Mouse (Mus musculus): Measurements from ENCODE around the gene Pakap. TPM values are rescaled to one million over a fixed set of nuclear protein-coding genes. Genes with fewer than 3 reads are reported as not detected.

The Pakap gene
- polyA plus RNA-seq, 1 experiment from 2014 or later = 22.8 TPM

GRCm38 (mm10) chr4:57855281-57855941 is 287.4 kb downstream of the Pakap start:
- Histone ChIP-seq H3K4me3 (no peak overlapping the region), H3K4me1 (peaks cover 16% of the 10 kb centered on the region), H3K36me3 (peaks cover 67% of the 10 kb centered on the region), H3K27ac (replicated peaks) (no peak overlapping the region), H3K27me3 (ENCODE audit: low read depth, poor library complexity, severe bottlenecking) (no peaks in the 10 kb centered on the region), H3K9me3 (replicated peaks) (peaks cover 12% of the 10 kb centered on the region; the same call in 1 of the 2 replicates)
- WGBS = 91% methylated on average over 18 of the region's 18 CpGs
- no peak for DNase-seq (ENCODE audit: low spot score)

- WGBS = 94% methylated on average over 10 of the region's 10 CpGs
- Histone ChIP-seq H3K4me1 (peaks cover 11% of the 10 kb centered on the region), H3K27me3 (ENCODE audit: low read depth, poor library complexity, severe bottlenecking) (no peaks in the 10 kb centered on the region), H3K36me3 (peaks cover 73% of the 10 kb centered on the region), H3K4me3 (no peak overlapping the region), H3K9me3 (replicated peaks) (peaks cover 12% of the 10 kb centered on the region; the same call in 1 of the 2 replicates), H3K27ac (replicated peaks) (no peak overlapping the region)
- no peak for DNase-seq (ENCODE audit: low spot score)
Observed at GRCm38 (mm10) chr4:57856673-57857072, 288.7 kb downstream of the Pakap start.

GRCm38 (mm10) chr4:57860204-57860611 is 292.2 kb downstream of the Pakap start:
- no peak overlapping the region for H3K27ac ChIP-seq (replicated peaks)
- H3K4me1 ChIP-seq = no peaks in the 10 kb centered on the region
- WGBS = 93% methylated on average over 6 of the region's 6 CpGs
- no peak for DNase-seq (ENCODE audit: low spot score)
- no peaks in the 10 kb centered on the region for H3K27me3 ChIP-seq (ENCODE audit: low read depth, poor library complexity, severe bottlenecking)
- H3K9me3 ChIP-seq (replicated peaks) = peaks cover 12% of the 10 kb centered on the region; the same call in 1 of the 2 replicates
- peaks cover 62% of the 10 kb centered on the region for H3K36me3 ChIP-seq
- no peak overlapping the region for H3K4me3 ChIP-seq

GRCm38 (mm10) chr4:57861166-57861565 is 293.2 kb downstream of the Pakap start:
- no peak overlapping the region for H3K4me3 ChIP-seq
- DNase-seq (ENCODE audit: low spot score) = no peak
- H3K9me3 ChIP-seq (replicated peaks) = peaks cover 10% of the 10 kb centered on the region; the same call in 1 of the 2 replicates
- H3K36me3 ChIP-seq = peaks cover 52% of the 10 kb centered on the region
- H3K27ac ChIP-seq (replicated peaks) = no peak overlapping the region
- 0 out of 2 replicates have a peak, but pooled peaks cover 6% of the 10 kb centered on the region for H3K4me1 ChIP-seq
- WGBS = 83% methylated on average over 6 of the region's 6 CpGs
- no peaks in the 10 kb centered on the region for H3K27me3 ChIP-seq (ENCODE audit: low read depth, poor library complexity, severe bottlenecking)

GRCm38 (mm10) chr4:57861856-57862255 is 293.9 kb downstream of the Pakap start:
- DNase-seq (ENCODE audit: low spot score) = no peak
- Histone ChIP-seq H3K4me3 (no peak overlapping the region), H3K9me3 (replicated peaks) (peaks cover 3% of the 10 kb centered on the region; the same call in 1 of the 2 replicates), H3K4me1 (peaks cover 9% of the 10 kb centered on the region; the same call in 1 of the 2 replicates), H3K27ac (replicated peaks) (no peak overlapping the region), H3K27me3 (ENCODE audit: low read depth, poor library complexity, severe bottlenecking) (no peaks in the 10 kb centered on the region), H3K36me3 (peaks cover 45% of the 10 kb centered on the region)
- whole genome bisulfite sequencing = 92% methylated on average over 8 of the region's 8 CpGs

- peaks cover 39% of the 10 kb centered on the region for H3K36me3 ChIP-seq
- DNase-seq (ENCODE audit: low spot score) = no peak
- H3K9me3 ChIP-seq (replicated peaks) = no peaks in the 10 kb centered on the region
- no peak overlapping the region for H3K27ac ChIP-seq (replicated peaks)
- no peaks in the 10 kb centered on the region for H3K27me3 ChIP-seq (ENCODE audit: low read depth, poor library complexity, severe bottlenecking)
- peaks cover 14% of the 10 kb centered on the region for H3K4me1 ChIP-seq
- no peak overlapping the region for H3K4me3 ChIP-seq
- 84% methylated on average over 9 of the region's 9 CpGs for WGBS
Observed at GRCm38 (mm10) chr4:57862269-57862986, 294.4 kb downstream of the Pakap start.

DNA sequence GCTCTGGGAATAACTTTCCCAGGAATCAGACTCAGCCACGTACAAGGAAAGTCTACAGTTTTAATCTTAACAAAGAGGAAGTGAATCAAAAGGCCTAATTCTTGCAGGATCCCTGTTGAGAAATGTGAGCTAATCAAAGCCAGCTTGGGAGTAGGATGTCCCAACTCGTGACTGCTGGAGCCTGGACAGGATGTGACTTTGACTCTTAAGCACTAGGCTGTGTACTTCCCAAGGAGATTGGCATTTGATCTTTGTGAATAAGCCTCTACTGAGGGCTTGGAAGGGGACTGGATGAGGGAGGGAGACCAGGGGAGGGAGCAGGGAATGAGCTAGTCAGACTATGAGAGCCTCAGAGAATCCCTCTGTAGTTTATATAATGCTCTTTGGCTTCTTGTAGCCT is 298.1 kb downstream of the Pakap start:
- WGBS = 29% methylated on average over 2 of the region's 2 CpGs
- peaks cover 3% of the 10 kb centered on the region for H3K36me3 ChIP-seq
- H3K4me3 ChIP-seq = no peak overlapping the region
- no peaks in the 10 kb centered on the region for H3K27me3 ChIP-seq (ENCODE audit: low read depth, poor library complexity, severe bottlenecking)
- no peak for DNase-seq (ENCODE audit: low spot score)
- no peaks in the 10 kb centered on the region for H3K9me3 ChIP-seq (replicated peaks)
- H3K4me1 ChIP-seq = peaks cover 16% of the 10 kb centered on the region
- no peak overlapping the region for H3K27ac ChIP-seq (replicated peaks)

DNA sequence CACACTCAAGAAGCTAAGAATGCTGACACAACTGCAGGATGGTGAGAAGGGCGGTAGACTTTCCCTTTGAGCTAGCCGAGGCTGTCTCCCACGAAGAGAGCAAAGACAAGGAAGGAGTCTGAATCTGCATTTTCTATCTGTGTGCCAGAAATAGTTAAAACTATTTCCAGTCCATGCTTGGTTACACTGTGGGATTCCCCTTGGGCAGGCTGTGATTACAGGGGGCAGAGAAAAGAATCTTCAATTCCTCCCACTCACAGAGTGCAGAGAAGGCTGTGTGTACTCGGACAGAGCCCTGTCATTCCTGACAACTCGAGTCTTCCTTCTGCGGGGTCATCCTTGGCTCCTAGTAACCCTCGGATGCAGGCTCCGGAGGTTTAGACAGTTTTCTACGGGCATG is 299.0 kb downstream of the Pakap start:
- H3K27ac ChIP-seq (replicated peaks) = no peak overlapping the region
- WGBS = 76% methylated on average over 9 of the region's 9 CpGs

DNA sequence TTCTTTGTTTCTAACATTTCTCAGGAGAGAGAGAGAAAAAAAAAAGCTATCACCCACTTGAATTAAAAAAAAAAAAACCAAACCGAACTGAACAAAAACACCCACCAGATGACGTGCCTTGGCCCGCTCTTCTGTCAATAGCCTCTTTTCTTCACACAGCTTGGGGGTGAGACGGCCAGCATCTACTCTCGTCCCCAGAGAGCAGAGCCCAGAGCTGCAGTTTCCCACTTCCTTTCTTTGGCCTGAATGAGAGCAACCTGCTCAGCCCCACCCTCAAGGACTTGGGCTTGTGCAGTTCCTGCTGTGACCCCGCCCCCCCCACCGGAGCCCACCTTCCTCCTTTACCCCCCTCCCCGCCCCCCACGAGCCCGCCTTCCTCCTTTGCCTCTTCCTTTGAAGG is 299.5 kb downstream of the Pakap start:
- Histone ChIP-seq H3K27me3 (ENCODE audit: low read depth, poor library complexity, severe bottlenecking) (no peaks in the 10 kb centered on the region), H3K4me1 (peaks cover 16% of the 10 kb centered on the region), H3K27ac (replicated peaks) (no peak overlapping the region), H3K4me3 (no peak overlapping the region), H3K9me3 (replicated peaks) (no peaks in the 10 kb centered on the region), H3K36me3 (no peaks in the 10 kb centered on the region)
- DNase-seq (ENCODE audit: low spot score) = no peak
- 49% methylated on average over 10 of the region's 10 CpGs for WGBS

More for the DNA sequence above, 299.0 kb downstream of the Pakap start:
- no peak for DNase-seq (ENCODE audit: low spot score)
- no peaks in the 10 kb centered on the region for H3K9me3 ChIP-seq (replicated peaks)
- H3K36me3 ChIP-seq = no peaks in the 10 kb centered on the region
- H3K4me1 ChIP-seq = peaks cover 16% of the 10 kb centered on the region
- H3K4me3 ChIP-seq = no peak overlapping the region
- H3K27me3 ChIP-seq (ENCODE audit: low read depth, poor library complexity, severe bottlenecking) = no peaks in the 10 kb centered on the region

DNA sequence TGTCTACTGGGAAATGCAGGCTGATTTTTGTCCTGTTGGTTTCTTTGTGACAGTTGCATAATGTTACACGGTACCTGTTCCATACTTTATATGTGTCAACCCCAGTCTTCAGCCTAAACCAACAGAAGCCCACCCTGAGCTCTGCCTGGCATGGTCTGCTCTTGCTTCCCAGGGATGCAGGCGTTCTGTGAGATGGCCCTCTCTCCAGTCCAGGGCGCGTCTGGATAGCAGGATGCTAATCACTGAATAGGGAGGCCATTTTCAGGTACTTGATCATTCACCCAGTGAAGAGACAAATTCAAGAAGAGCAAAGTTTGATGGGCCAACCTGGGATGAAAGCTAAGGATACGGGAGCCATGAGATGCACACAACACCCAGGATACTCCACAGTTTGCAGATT is 311.2 kb downstream of the Pakap start:
- no peak overlapping the region for H3K27ac ChIP-seq (replicated peaks)
- H3K4me1 ChIP-seq = no peaks in the 10 kb centered on the region
- 91% methylated on average over 5 of the region's 5 CpGs for WGBS
- H3K36me3 ChIP-seq = no peaks in the 10 kb centered on the region
- no peaks in the 10 kb centered on the region for H3K9me3 ChIP-seq (replicated peaks)
- no peaks in the 10 kb centered on the region for H3K27me3 ChIP-seq (ENCODE audit: low read depth, poor library complexity, severe bottlenecking)
- H3K4me3 ChIP-seq = no peak overlapping the region
- DNase-seq (ENCODE audit: low spot score) = no peak

GRCm38 (mm10) chr4:57879804-57880357 is 311.9 kb downstream of the Pakap start:
- H3K9me3 ChIP-seq (replicated peaks) = no peaks in the 10 kb centered on the region
- no peak overlapping the region for H3K27ac ChIP-seq (replicated peaks)
- no peaks in the 10 kb centered on the region for H3K36me3 ChIP-seq
- H3K4me3 ChIP-seq = no peak overlapping the region
- peak; percentile 81 for DNase-seq (ENCODE audit: low spot score)
- no peaks in the 10 kb centered on the region for H3K27me3 ChIP-seq (ENCODE audit: low read depth, poor library complexity, severe bottlenecking)
- H3K4me1 ChIP-seq = no peaks in the 10 kb centered on the region
- WGBS = 17% methylated on average over 6 of the region's 6 CpGs

DNA sequence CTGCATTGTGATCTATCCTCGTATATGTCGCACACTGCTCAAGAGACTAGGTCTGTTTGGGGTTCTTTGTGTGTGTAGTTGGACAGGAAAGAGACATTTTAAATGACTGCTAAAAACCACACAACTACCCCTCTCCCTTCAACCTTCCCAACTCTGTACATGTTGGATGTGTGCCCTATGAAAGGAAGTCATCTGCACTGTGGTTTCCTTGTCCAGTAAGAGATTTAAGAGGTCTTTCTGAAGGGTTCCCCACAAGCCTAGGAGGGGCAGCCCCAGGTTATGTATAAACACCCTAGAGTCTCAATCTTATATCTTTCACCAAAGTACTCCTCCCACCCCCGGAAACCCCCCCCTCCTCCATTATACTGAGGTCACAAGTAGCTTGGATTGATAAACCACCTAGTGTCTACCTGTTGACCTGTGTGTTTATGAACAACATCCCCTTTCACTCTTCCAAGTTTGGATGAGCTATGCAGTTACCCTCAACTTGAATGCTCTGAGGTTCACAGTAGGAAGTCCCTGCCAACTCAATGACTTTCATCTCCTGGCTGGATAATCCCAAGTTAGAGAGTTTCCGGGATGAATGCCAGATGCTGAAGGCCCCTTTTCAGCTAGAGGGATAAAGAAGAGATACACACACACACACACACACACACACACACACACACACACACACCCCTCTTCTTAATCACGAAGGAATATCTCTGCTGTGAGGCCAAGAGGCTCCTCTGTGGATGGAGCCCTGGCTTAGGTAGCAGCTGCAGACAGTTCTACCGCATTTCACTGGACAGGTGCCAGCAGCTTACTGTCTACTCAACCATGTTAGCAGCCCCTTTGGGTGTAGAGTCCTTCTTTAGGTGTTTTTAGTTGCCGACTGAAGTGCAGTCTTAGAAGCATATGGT is 315.8 kb downstream of the Pakap start:
- Histone ChIP-seq H3K4me1 (peaks cover 13% of the 10 kb centered on the region), H3K27ac (replicated peaks) (no peak overlapping the region), H3K4me3 (no peak overlapping the region), H3K27me3 (ENCODE audit: low read depth, poor library complexity, severe bottlenecking) (no peaks in the 10 kb centered on the region), H3K9me3 (replicated peaks) (no peaks in the 10 kb centered on the region), H3K36me3 (no peaks in the 10 kb centered on the region)
- DNase-seq (ENCODE audit: low spot score) = no peak
- WGBS = 88% methylated on average over 7 of the region's 7 CpGs
